Mouse (Mus musculus) heart, embryonic 11.5 days (tissue): Measurements from ENCODE around the gene Map1a. TPM values are rescaled to one million over a fixed set of nuclear protein-coding genes. Genes with fewer than 3 reads are reported as not detected.

ENCODE experiments used
- ATAC-seq: fragments of 200-750 bp; cut with Nextera tagmentation; replicated peaks from 2 replicates; pipeline ENCODE4 v1.8.0; 2017; ENCODE audit warnings: moderate library complexity; ENCODE audit not compliant: insufficient number of reproducible peaks, low FRiP score, low TSS enrichment
- H3K27ac ChIP-seq: fragments of 300-500 bp; sonication (generic); 2 replicates; pipeline ENCODE4 v1.5.1; 2014; ENCODE audit warnings: mild to moderate bottlenecking, low read depth, low read length
- H3K27me3 ChIP-seq: fragments of 300-500 bp; sonication (generic); 2 replicates; pipeline ENCODE4 v1.6.1; 2014; ENCODE audit warnings: mild to moderate bottlenecking, low read length, mixed read lengths; ENCODE audit not compliant: control insufficient read depth, insufficient read depth
- H3K36me3 ChIP-seq: fragments of 300-500 bp; sonication (generic); 2 replicates; pipeline ENCODE4 v1.6.1; 2014; ENCODE audit warnings: mild to moderate bottlenecking, low read length, moderate library complexity, mixed read lengths; ENCODE audit not compliant: control insufficient read depth, insufficient read depth
- H3K4me1 ChIP-seq: fragments of 300-500 bp; sonication (generic); 2 replicates; pipeline ENCODE4 v1.6.1; 2014; ENCODE audit warnings: low read length; ENCODE audit not compliant: control insufficient read depth, insufficient read depth
- H3K4me2 ChIP-seq: fragments of 300-500 bp; sonication (generic); 2 replicates; pipeline ENCODE4 v1.6.1; 2014; ENCODE audit warnings: mild to moderate bottlenecking, moderate library complexity
- H3K4me3 ChIP-seq: fragments of 300-500 bp; sonication (generic); 2 replicates; pipeline ENCODE4 v1.5.1; 2014; ENCODE audit warnings: low read depth, low read length
- H3K9ac ChIP-seq: fragments of 300-500 bp; sonication (generic); 2 replicates; pipeline ENCODE4 v1.6.1; 2014; ENCODE audit warnings: mild to moderate bottlenecking, low read depth, low read length, moderate library complexity
- H3K9me3 ChIP-seq: fragments of 300-500 bp; sonication (generic); replicated peaks from 2 replicates; pipeline ENCODE4 v1.6.1; 2016; ENCODE audit warnings: low read length; ENCODE audit not compliant: control insufficient read depth
- WGBS: fragments of 180-500 bp; shearing (Covaris S2); extraction: QIAGEN DNeasy Blood & Tissue Kit; methylation state at CpG from one replicate; pipeline ENCODE4 v1.1.7; 2014; ENCODE audit not compliant: insufficient replicate concordance; 5-methylcytosine and 5-hydroxymethylcytosine counted together
- polyA plus RNA-seq: library from polyadenylated mRNA; unstranded; fragments of >200 nt; fragmentation: Nextera tagmentation; extraction: Ambion mirVana; gene quantifications from 2 replicates; pipeline ENCODE4 v1.2.1, GENCODE M21; 2014

Map1a gene
- polyA plus RNA-seq, 1 experiment from 2014 or later: 6.6 TPM

DNA sequence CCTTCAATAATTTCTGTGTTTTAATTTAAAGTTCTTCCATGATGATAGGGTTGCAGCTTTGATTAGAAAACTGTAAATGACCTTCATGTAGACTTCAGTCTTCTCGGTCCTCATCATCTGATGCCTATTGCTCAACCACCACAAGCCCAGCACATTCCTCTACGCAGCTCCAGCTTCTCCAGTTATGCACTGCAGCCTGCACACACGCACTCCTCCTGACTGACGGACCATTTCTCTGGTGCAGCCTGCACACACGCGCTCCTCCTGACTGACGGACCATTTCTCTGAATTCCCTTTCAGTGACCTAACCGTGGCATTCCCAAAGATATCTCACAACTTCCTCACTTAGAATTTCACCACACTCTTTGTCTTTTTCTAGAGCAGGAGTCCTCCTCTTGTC, 63.8 kb downstream of the Map1a start:
- Histone ChIP-seq H3K4me3 (no peak overlapping the region), H3K4me1 (peaks cover 10% of the 10 kb centered on the region; the same call in 1 of the 2 replicates), H3K4me2 (no peak overlapping the region), H3K36me3 (no peaks in the 10 kb centered on the region), H3K27ac (no peak overlapping the region), H3K27me3 (peaks cover 11% of the 10 kb centered on the region; the same call in 1 of the 2 replicates), H3K9ac (no peak overlapping the region), H3K9me3 (no peaks in the 10 kb centered on the region)
- 44% methylated on average over 8 of the region's 8 CpGs for WGBS
- no peak for ATAC-seq

DNA sequence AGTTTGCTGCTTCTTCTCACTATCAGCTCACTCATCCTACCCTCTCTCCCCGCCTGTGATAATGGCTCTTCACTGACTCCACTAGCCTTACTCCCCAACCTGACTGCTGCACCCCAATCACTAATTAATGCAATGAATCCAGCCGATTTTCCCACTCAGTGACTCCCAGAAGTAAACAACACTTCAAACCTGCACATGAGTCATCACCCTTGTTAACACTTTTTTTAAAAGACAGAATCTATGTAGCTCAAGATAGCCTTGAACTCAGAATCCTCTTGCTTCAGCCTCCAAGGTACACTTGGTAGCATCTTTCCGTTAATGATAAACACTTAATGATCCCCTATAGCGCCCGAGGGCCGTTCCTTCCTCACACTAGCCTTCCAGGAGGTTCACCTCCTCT, 65.0 kb downstream of the Map1a start:
- no peaks in the 10 kb centered on the region for H3K36me3 ChIP-seq
- H3K9me3 ChIP-seq: no peaks in the 10 kb centered on the region
- H3K4me3 ChIP-seq: peak overlapping the region; percentile 69
- H3K4me2 ChIP-seq: peak overlapping the region; percentile 88
- H3K27me3 ChIP-seq: peaks cover 22% of the 10 kb centered on the region
- peaks cover 14% of the 10 kb centered on the region for H3K4me1 ChIP-seq
- no peak overlapping the region for H3K27ac ChIP-seq
- H3K9ac ChIP-seq: peak overlapping the region; percentile 74
- 2% methylated on average over 6 of the region's 6 CpGs for WGBS
- ATAC-seq: no peak

DNA sequence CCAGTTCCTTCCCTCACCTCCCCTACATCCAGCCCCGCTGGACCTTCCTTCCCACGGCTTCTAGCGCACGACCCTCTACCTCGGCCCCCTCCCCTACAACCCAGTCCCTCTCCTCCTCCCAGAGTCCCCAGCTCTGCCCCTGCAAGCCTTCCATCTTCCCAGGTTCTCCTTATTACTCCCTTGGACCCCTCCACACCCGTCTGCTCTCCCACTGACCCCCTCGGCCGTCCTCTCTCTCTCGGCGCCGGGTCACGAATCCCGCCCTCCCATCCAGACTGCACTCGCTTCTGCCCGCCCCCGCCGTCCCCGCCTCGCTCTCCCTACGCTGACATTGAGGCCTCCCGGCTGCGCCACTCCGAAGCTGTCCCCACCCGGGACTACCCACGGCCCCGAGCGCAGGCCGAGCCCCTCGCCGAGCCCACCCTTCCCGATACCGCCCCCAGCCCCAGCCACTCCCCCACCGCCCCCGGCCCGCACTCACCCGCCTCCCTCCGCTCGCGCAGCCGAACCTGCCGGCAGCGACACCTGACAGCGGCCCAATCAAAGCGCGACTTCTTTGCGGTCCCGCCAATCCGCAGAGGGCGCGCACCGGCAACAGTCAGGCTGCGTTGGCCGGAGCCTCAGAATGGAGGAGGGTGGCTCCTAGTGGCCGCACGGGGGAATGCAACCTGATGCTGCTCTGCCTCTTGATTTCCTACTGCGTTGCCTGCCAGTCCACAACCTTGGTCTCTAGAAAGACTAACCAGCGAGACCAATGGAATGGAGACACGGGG, 65.6 kb downstream of the Map1a start, which contains the start of gene Ppip5k1:
Gene Ppip5k1, minus strand, starts transcription at position 577 of the 773 bp plus-strand sequence.
- Histone ChIP-seq H3K4me3 (peak within 1 kb of the TSS; percentile 69), H3K36me3 (no peaks in the 10 kb centered on the region), H3K27me3 (peaks cover 23% of the 10 kb centered on the region), H3K9me3 (no peaks in the 10 kb centered on the region), H3K4me2 (peak within 1 kb of the TSS; percentile 88), H3K27ac (no peak within 1 kb of the TSS), H3K9ac (peak within 1 kb of the TSS; percentile 74), H3K4me1 (peaks cover 14% of the 10 kb centered on the region)
- WGBS: under 1% methylated on average over 58 of the region's 58 CpGs
- peak; percentile 93 for ATAC-seq

DNA sequence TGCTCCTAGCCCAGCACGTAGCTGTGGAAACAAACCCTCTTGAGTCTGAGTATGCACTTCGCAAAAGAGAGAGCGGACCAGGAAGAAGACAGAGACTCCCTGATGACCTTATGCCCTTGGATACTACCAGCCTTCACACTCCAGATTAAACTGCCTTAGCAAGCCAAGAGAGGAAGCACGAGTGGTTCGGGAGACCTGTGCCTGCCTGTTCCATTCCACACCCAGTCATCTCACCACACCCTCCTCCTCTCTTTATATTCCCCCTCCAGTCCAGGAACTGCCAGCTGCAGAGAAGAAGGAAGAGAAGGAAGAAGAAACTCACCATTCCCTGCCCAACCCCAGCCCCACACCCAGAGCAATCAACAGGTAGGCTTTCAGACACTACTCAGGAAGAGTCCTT, 68.1 kb downstream of the Map1a start, which contains the start of gene Ckmt1:
Gene Ckmt1, plus strand, starts transcription at position 221 of the 400 bp plus-strand sequence.
- 48% methylated on average over 5 of the region's 5 CpGs for WGBS
- H3K27me3 ChIP-seq: peaks cover 25% of the 10 kb centered on the region
- no peak for ATAC-seq
- peaks cover 14% of the 10 kb centered on the region for H3K4me1 ChIP-seq
- no peaks in the 10 kb centered on the region for H3K9me3 ChIP-seq
- H3K9ac ChIP-seq: no peak within 1 kb of the TSS
- H3K27ac ChIP-seq: no peak within 1 kb of the TSS
- peak within 1 kb of the TSS; percentile 49 for H3K4me2 ChIP-seq
- H3K36me3 ChIP-seq: no peaks in the 10 kb centered on the region
- 0 out of 2 replicates have a peak within 1 kb of the TSS, but pooled peaks have one; percentile 1 for H3K4me3 ChIP-seq

DNA sequence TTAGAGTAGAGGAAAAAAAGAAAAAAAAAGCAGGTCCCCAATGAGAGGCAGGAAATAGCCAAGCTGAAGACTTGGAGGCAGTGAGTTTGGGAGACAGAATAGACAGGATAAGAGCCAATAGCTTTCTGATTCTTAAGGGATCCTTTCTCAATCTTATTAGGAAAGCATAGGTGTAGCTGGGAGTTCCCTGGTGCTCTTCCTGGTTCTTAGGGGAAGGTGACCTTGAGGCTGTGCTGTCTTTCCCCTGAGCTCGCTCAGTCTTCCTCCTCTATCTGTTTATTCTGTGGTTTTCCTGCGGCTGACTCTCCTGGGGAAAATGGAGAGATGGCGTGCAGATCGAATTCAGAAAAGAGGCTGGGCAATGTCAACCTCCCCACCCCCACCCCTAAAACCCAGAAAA, 68.6 kb downstream of the Map1a start:
- Histone ChIP-seq H3K27ac (no peak overlapping the region), H3K4me2 (peak overlapping the region; percentile 49; the same call in 1 of the 2 replicates), H3K4me3 (no peak overlapping the region), H3K9me3 (no peaks in the 10 kb centered on the region), H3K27me3 (peaks cover 25% of the 10 kb centered on the region), H3K36me3 (no peaks in the 10 kb centered on the region), H3K4me1 (peaks cover 14% of the 10 kb centered on the region), H3K9ac (no peak overlapping the region)
- no peak for ATAC-seq
- WGBS: 6% methylated on average over 4 of the region's 4 CpGs

DNA sequence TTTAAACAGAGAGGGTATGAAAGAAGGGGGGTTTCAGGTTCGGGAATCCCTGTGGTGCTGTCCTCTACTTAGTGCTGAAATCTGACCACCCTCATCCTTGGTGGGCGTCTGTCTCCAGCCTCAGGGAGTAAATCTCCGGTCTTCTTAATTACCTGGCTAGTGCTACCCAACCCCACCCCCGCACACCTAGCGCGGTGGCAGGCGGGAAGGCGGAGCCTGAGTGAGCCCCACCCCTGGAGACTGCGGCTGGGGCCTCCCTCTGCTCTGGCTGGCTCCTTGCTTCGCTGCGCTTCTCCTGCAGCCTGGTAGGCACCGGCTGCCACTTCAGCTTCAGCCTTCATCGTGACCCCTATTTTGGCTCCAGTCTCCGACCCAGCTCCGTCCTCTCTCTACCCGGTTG, 69.0 kb downstream of the Map1a start:
- Histone ChIP-seq H3K9me3 (no peaks in the 10 kb centered on the region), H3K27me3 (peaks cover 25% of the 10 kb centered on the region), H3K9ac (no peak overlapping the region), H3K36me3 (no peaks in the 10 kb centered on the region), H3K4me2 (peak overlapping the region; percentile 49), H3K4me1 (peaks cover 14% of the 10 kb centered on the region), H3K4me3 (0 out of 2 replicates have a peak overlapping the region, but pooled peaks have one; percentile 1), H3K27ac (no peak overlapping the region)
- no peak for ATAC-seq
- WGBS: 2% methylated on average over 16 of the region's 16 CpGs

DNA sequence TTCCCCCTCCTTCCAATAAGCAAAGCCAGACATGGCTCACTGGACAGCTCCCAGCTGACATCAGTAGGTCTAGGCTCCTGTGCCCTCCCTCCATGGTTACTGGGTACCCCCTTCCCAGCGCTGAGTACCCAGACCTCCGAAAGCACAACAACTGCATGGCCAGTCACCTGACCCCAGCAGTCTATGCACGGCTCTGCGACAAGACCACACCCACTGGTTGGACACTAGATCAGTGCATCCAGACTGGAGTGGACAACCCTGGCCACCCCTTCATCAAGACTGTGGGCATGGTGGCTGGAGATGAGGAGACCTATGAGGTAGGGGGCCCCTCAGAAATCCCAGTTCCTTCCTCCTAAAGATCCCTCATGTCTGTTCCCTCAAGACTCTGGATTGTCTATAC, 70.1 kb downstream of the Map1a start:
- Histone ChIP-seq H3K4me3 (no peak overlapping the region), H3K27ac (no peak overlapping the region), H3K36me3 (no peaks in the 10 kb centered on the region), H3K4me1 (peaks cover 5% of the 10 kb centered on the region), H3K9me3 (no peaks in the 10 kb centered on the region), H3K27me3 (peaks cover 25% of the 10 kb centered on the region), H3K4me2 (no peak overlapping the region), H3K9ac (no peak overlapping the region)
- 36% methylated on average over 4 of the region's 4 CpGs for WGBS
- no peak for ATAC-seq
